Mouse (Mus musculus) intestine, embryonic 14.5 days (tissue): ENCODE results near the gene Agmo. TPM values are rescaled to one million over a fixed set of nuclear protein-coding genes. Genes with fewer than 3 reads are reported as not detected.

Experiments used
- ATAC-seq: fragments of 200-750 bp; cut with Nextera tagmentation; replicated peaks from 2 replicates; pipeline ENCODE4 v1.8.0; 2017; ENCODE audit warnings: low read depth, moderate number of reproducible peaks, moderate TSS enrichment, moderate library complexity; ENCODE audit not compliant: low FRiP score, low TSS enrichment
- DNase-seq: peaks from one replicate; pipeline ENCODE4 v3.0.0-alpha.2; 2018; ENCODE audit warnings: low spot score
- H3K27ac ChIP-seq: fragments of 300-500 bp; sonication (generic); 2 replicates; pipeline ENCODE4 v1.5.1; 2014; ENCODE audit warnings: low read depth, mild to moderate bottlenecking, control low read depth
- H3K27me3 ChIP-seq: fragments of 300-500 bp; sonication (generic); replicated peaks from 2 replicates; pipeline ENCODE4 v1.6.1; 2014; ENCODE audit warnings: low read length, control low read depth; ENCODE audit not compliant: control insufficient read depth, insufficient read depth
- H3K36me3 ChIP-seq: fragments of 300-500 bp; sonication (generic); 2 replicates; pipeline ENCODE4 v1.6.1; 2014; ENCODE audit warnings: low read length, control low read depth; ENCODE audit not compliant: control insufficient read depth, insufficient read depth
- H3K4me1 ChIP-seq: fragments of 300-500 bp; sonication (generic); replicated peaks from 2 replicates; pipeline ENCODE4 v1.6.1; 2014; ENCODE audit warnings: low read length, control low read depth, mixed read lengths; ENCODE audit not compliant: control insufficient read depth, insufficient read depth
- H3K4me2 ChIP-seq: fragments of 300-500 bp; sonication (generic); 2 replicates; pipeline ENCODE4 v1.6.1; 2014; ENCODE audit warnings: low read length
- H3K4me3 ChIP-seq: fragments of 300-500 bp; sonication (generic); 2 replicates; pipeline ENCODE4 v1.5.1; 2014; ENCODE audit warnings: low read depth, low read length, control low read depth, mixed read lengths
- H3K9ac ChIP-seq: fragments of 300-500 bp; sonication (generic); 2 replicates; pipeline ENCODE4 v1.6.1; 2014; ENCODE audit warnings: mild to moderate bottlenecking, low read length
- H3K9me3 ChIP-seq: fragments of 300-500 bp; sonication (generic); 2 replicates; pipeline ENCODE4 v1.6.1; 2016; ENCODE audit warnings: low read length, control low read depth; ENCODE audit not compliant: control insufficient read depth
- WGBS: fragments of 180-500 bp; shearing (Covaris S2); extraction: QIAGEN DNeasy Blood & Tissue Kit; methylation state at CpG from one replicate; pipeline ENCODE4 v1.1.7; 2014; 5-methylcytosine and 5-hydroxymethylcytosine counted together
- polyA plus RNA-seq: library from polyadenylated mRNA; unstranded; fragments of >200 nt; fragmentation: Nextera tagmentation; extraction: Ambion mirVana; gene quantifications from 2 replicates; pipeline ENCODE4 v1.2.1, GENCODE M21; 2014

The Agmo gene
- polyA plus RNA-seq, 1 experiment from 2014 or later: 0.72 TPM

DNA sequence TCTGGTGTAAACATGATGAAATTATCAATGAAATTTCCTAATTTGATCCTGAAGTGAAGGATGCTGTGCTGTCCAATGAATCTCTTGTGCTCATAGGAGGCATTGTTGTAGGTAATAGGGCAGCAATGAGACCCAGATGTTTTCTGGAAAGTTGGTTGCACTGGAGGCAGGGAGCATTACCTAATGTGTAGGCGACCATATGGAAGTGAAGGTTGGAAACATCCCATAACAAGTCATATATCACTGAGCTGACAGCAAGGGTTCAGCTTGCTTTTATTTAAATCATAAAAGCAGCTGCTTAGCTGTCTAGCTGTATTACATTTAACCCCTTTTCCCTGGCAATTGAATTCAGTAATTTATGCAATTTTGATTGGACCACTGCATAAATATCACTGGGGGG lies 299.6 kb downstream of the Agmo start:
- no peak for DNase-seq

DNA sequence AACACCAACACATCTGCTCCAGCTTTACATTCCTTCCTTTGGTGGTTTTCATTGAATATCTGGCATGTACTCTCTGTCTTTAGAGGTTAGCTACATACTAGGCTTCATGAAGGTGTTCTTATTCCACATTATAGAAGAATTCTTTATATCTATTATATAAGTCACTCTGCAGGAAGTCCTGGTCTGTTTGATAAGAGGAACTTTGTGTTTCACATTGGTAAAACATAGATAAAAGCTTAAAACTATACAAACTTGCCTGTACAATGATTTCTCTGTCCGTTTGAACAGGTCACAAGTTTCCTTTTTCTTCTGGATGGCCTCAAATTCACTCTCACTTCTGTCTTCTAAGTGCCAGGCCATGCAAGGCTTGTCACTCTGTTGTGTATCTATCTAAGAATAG lies 316.8 kb downstream of the Agmo start:
- H3K9me3 ChIP-seq: no peaks in the 10 kb centered on the region
- H3K4me2 ChIP-seq: no peak overlapping the region
- no peak for DNase-seq
- H3K27me3 ChIP-seq: no peaks in the 10 kb centered on the region
- ATAC-seq: no peak
- no peak overlapping the region for H3K27ac ChIP-seq
- 52% methylated on average over 1 of the region's 1 CpGs for WGBS
- H3K4me1 ChIP-seq: no peaks in the 10 kb centered on the region
- H3K4me3 ChIP-seq: no peak overlapping the region
- no peaks in the 10 kb centered on the region for H3K36me3 ChIP-seq
- H3K9ac ChIP-seq: no peak overlapping the region

More for the DNA sequence above, 299.6 kb downstream of the Agmo start:
- Histone ChIP-seq H3K9ac (no peak overlapping the region), H3K27me3 (no peaks in the 10 kb centered on the region), H3K9me3 (no peaks in the 10 kb centered on the region), H3K27ac (no peak overlapping the region), H3K4me3 (no peak overlapping the region), H3K36me3 (no peaks in the 10 kb centered on the region), H3K4me2 (no peak overlapping the region), H3K4me1 (no peaks in the 10 kb centered on the region)
- ATAC-seq: no peak
- WGBS: 39% methylated on average over 1 of the region's 1 CpGs

DNA sequence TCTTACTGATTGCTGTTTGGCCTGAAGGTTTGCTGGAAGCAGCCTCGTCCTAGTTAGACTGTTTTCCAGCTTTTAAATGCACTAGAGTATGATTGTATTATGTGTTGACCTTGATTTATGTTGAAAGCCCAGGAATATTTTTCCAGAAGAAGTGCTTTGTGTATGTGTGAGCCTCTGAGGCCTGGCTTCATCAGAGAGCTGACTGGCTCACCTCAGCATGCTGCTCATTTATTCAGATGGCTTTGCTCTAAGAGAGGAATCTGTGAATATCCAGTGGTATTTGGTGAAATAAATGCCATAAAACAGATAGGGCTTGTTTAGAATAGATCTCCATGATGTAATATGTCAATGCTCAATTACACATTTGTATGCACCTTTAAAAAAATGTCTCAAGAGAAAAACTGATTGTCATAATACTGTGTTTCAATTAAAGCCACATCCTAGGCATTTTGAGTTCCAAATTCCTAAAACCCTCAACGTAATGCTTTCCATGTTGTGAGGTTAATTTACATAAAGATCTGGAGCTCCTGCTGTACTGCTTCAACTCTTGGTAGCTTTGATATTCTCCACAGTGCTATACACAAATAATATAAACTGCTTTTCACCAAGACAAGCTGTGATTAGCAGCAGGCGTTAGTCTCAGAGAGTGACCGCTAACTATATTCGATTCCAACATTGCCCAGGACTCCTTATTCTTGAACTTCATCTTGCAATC lies 324.6 kb downstream of the Agmo start:
- no peaks in the 10 kb centered on the region for H3K4me1 ChIP-seq
- DNase-seq (no peak), ATAC-seq (no peak)
- H3K27me3 ChIP-seq: no peaks in the 10 kb centered on the region
- H3K4me3 ChIP-seq: no peak overlapping the region
- no peak overlapping the region for H3K4me2 ChIP-seq
- H3K36me3 ChIP-seq: no peaks in the 10 kb centered on the region
- no peak overlapping the region for H3K9ac ChIP-seq
- H3K9me3 ChIP-seq: no peaks in the 10 kb centered on the region
- WGBS: 69% methylated on average over 5 of the region's 5 CpGs
- H3K27ac ChIP-seq: no peak overlapping the region

DNA sequence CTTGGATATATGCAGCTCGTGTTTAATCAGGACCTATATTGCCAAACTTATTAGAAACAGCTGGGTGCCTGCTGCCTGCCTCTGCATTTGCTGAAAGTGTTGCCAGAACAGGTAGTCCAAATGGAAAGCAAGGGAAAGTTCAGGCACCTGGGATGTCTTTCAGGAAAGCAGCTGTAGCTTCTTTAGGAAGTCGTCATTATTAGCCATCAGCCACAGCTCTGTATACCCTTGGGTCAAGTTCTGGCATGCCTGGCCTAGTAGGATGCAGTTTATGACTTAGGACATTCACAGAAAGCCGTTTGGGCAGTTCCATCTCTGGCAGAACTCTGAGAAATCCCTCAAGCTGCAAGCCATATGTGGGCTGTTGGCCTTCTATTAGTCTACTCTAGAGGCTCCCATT lies 330.5 kb downstream of the Agmo start:
- Histone ChIP-seq H3K36me3 (no peaks in the 10 kb centered on the region), H3K4me3 (no peak overlapping the region), H3K27me3 (no peaks in the 10 kb centered on the region), H3K9ac (no peak overlapping the region), H3K4me1 (no peaks in the 10 kb centered on the region), H3K27ac (no peak overlapping the region), H3K9me3 (no peaks in the 10 kb centered on the region), H3K4me2 (no peak overlapping the region)
- 60% methylated on average over 3 of the region's 3 CpGs for WGBS
- ATAC-seq: no peak
- DNase-seq: no peak

DNA sequence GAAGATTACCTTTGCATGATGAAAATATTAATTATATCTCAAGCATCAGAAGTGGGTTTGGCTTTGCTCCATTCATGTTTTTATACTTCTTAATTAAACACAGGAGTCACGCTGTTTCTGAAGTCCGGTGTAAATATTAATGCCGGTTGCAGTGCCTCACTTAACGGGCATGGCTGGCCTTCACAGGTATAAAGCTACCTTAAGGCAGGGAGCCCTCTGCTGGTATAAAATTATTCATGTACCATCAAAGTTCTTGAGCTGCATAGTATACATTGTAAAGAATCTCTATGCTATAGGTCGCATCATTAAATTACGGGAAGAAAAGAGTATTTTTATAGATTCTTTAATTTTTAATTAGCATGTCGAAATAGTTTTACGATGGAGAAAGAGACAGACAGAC lies 341.3 kb downstream of the Agmo start:
- DNase-seq (no peak), ATAC-seq (no peak)
- WGBS: 76% methylated on average over 8 of the region's 8 CpGs
- Histone ChIP-seq H3K4me1 (no peaks in the 10 kb centered on the region), H3K36me3 (no peaks in the 10 kb centered on the region), H3K9me3 (no peaks in the 10 kb centered on the region), H3K4me2 (no peak overlapping the region), H3K27ac (no peak overlapping the region), H3K4me3 (no peak overlapping the region), H3K9ac (no peak overlapping the region), H3K27me3 (no peaks in the 10 kb centered on the region)

DNA sequence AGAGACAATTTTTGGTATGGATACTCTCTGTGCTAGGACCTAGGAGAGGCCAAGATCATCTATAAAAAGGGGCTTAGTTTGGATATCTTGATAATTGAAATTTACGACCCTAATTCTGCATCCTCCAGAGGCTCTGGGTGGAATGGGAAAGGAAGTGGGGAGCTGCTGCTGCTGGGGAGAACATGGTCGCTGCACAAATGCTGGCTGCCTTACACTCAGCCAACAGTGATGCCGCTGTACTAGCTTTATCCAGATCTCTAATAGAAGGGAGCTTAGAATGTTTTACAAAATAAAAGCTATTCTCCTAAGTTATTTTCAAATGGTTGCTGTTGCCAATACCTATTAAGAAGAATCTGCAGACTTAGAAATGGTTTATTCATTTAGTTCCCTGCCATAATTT lies 351.4 kb downstream of the Agmo start:
- no peak overlapping the region for H3K4me3 ChIP-seq
- WGBS: 43% methylated on average over 3 of the region's 3 CpGs
- no peak for ATAC-seq
- H3K27me3 ChIP-seq: no peaks in the 10 kb centered on the region
- no peak overlapping the region for H3K4me2 ChIP-seq
- DNase-seq: no peak
- H3K27ac ChIP-seq: no peak overlapping the region
- H3K36me3 ChIP-seq: no peaks in the 10 kb centered on the region
- no peak overlapping the region for H3K9ac ChIP-seq
- no peaks in the 10 kb centered on the region for H3K4me1 ChIP-seq
- H3K9me3 ChIP-seq: no peaks in the 10 kb centered on the region

DNA sequence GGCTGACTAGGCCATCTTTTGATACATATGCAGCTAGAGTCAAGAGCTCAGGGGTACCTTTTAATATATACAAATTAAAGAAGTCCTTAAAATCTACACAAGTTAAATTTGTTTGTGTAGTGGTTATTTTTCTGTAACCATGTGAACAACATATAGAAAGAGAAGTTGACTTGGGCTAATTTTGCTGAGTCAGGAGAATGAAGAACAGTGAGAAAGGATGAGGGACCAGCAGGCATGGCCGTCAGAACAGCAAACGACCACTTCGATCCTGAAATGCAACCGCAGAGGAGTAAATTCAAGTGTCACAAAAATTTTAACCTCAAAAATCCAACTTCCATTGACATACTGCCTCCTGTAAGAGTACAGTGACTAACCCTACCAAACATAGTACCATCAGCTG lies 371.4 kb downstream of the Agmo start:
- Histone ChIP-seq H3K27ac (no peak overlapping the region), H3K4me3 (no peak overlapping the region), H3K9ac (no peak overlapping the region), H3K27me3 (no peaks in the 10 kb centered on the region), H3K4me2 (no peak overlapping the region), H3K9me3 (no peaks in the 10 kb centered on the region), H3K4me1 (no peaks in the 10 kb centered on the region), H3K36me3 (no peaks in the 10 kb centered on the region)
- DNase-seq (no peak), ATAC-seq (no peak)
- WGBS: 91% methylated on average over 4 of the region's 4 CpGs

DNA sequence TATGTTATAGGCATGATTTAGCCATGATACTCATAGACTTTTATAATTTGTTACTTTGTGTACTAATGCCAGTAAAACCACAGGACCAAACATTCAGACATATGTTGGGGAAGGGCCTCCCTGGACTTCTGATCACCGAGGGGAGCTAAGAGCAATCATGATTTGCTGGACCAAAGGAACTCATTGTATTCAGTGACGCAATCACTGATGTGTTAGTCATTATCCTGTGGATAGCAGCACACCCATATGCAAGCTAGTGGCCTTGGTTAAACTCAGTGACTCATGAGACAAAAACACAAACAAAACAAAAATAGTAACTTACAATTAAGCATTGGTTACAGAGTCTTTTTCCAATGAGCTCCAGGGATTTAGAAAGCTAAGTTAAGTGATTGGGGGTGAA lies 373.3 kb downstream of the Agmo start:
- 79% methylated on average over 2 of the region's 2 CpGs for WGBS
- Histone ChIP-seq H3K4me3 (no peak overlapping the region), H3K27me3 (no peaks in the 10 kb centered on the region), H3K9ac (no peak overlapping the region), H3K27ac (no peak overlapping the region), H3K36me3 (no peaks in the 10 kb centered on the region), H3K9me3 (no peaks in the 10 kb centered on the region), H3K4me1 (no peaks in the 10 kb centered on the region), H3K4me2 (no peak overlapping the region)
- no peak for DNase-seq
- no peak for ATAC-seq

DNA sequence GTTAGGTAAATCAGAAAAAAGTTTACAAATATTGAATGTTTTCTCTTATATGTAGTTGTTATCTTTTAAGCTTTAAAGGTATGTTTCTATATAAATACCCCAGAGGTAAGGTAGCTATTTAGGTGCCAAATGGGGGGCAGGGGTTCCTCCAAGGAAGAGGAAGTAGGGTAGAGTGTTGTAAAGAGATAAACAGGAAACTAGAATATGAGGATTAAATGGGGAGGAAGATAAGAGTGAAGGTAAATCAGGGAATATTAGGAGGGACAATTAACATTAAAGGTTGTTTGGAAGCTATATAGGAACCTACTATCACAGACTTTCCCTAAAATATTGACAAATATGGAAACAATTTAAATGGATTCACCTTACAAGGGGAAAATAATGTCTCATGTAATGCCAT lies 382.6 kb downstream of the Agmo start:
- H3K27me3 ChIP-seq: no peaks in the 10 kb centered on the region
- ATAC-seq: no peak
- no peaks in the 10 kb centered on the region for H3K9me3 ChIP-seq
- no peak overlapping the region for H3K4me2 ChIP-seq
- no peaks in the 10 kb centered on the region for H3K36me3 ChIP-seq
- DNase-seq: no peak
- no peak overlapping the region for H3K4me3 ChIP-seq
- H3K4me1 ChIP-seq: no peaks in the 10 kb centered on the region
- no peak overlapping the region for H3K9ac ChIP-seq
- H3K27ac ChIP-seq: no peak overlapping the region
